Mouse (Mus musculus): ENCODE measurements at regions not wholly inside any gene's neighbourhood (a gene's known extent, or its start where the extent isn't known, plus 50 kb on each side); places are given as distances from the start of the nearest gene placed in this dataset.

DNA sequence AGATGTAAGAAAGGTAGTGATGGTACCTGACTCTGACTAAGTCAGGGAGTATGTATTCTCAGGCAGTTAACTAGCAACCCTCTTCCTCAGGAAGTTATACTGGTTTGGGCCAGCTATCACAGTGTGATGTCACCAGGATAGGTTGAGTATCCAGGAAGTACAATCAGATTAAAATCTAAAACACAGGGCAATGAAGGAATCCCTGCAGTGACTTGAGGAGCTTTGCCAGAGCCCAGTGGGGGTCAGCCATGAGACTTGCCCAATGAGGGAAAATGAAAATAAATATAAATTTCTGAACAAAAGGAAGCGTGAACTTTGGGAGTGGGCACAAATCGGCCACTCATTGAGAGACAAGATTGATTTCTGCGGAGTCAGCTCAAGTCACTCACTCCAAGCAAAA lies 311.8 kb upstream of the Rgma start:
- TF ChIP-seq POLR2A (IDR thresholded peaks at IDR 0.05; ENCODE audit: low read depth, low read length) (no peak), CTCF (conservative IDR thresholded peaks at IDR 0.05; ENCODE audit: insufficient read depth, insufficient read length, low read depth, low read length) (no peak)

Data from kidney, adult 2 months (tissue).